Mouse (Mus musculus) left cerebral cortex, postnatal 25 days (tissue): ENCODE results near the gene Ctxn1. TPM values are rescaled to one million over a fixed set of nuclear protein-coding genes. Genes with fewer than 3 reads are reported as not detected.

Experiments
- DNase-seq, 2 experiments: peaks; one replicate each; pipeline ENCODE4 v3.0.0; 2022; ENCODE audit warnings: low spot score in 2 of 2, mixed read lengths in 1 of 2
- intact Hi-C: fragments of 180-260 bp; cut with DNase I; formaldehyde crosslinking; loops from one replicate; pipeline ENCODE4 v1.15.1; 2025
- total RNA-seq, 2 experiments: library from RNA; stranded (reverse); gene quantifications; 2 replicates each; pipeline ENCODE4 v1.2.3; 2021

The Ctxn1 gene
- total RNA-seq, 2 experiments from 2014 or later = 607 to 649 TPM

- no peak for DNase-seq
- intact Hi-C loops = no loop called here
Measured at GRCm38 (mm10) chr8:4222059-4222458, 37.0 kb downstream of the Ctxn1 start.

GRCm38 (mm10) chr8:4219617-4220016 is 39.5 kb downstream of the Ctxn1 start:
- intact Hi-C loops = loop anchor here (5.0 kb wide), 1 partner anchor 38 kb away; the partner anchor contains the start of gene Ctxn1
- peak in 1 of 2 experiments; percentile 66 for DNase-seq

- DNase-seq = peak; percentile 70 to 71
- intact Hi-C loops = loop anchor here (2.0 to 5.0 kb wide), 2 partner anchors 22 to 40 kb away; partner anchors contain the start of genes Ctxn1, Gm49320 and Map2k7
Measured at GRCm38 (mm10) chr8:4216791-4217621, 42.1 kb downstream of the Ctxn1 start, which contains the start of gene Prr36. Gene Prr36, minus strand, starts transcription at chr8:4217459.

- intact Hi-C loops = loop anchor here (2.0 to 5.0 kb wide), 2 partner anchors 23 to 41 kb away; partner anchors contain the start of genes Ctxn1, Gm49320 and Map2k7
- no peak for DNase-seq
Measured at GRCm38 (mm10) chr8:4216296-4216695, 42.8 kb downstream of the Ctxn1 start.

GRCm38 (mm10) chr8:4214006-4214980 is 44.8 kb downstream of the Ctxn1 start:
- DNase-seq = peak in 1 of 2 experiments; percentile 31
- intact Hi-C loops = no loop called here

GRCm38 (mm10) chr8:4213210-4214005 is 45.7 kb downstream of the Ctxn1 start:
- peak in 1 of 2 experiments; percentile 24 for DNase-seq
- intact Hi-C loops = no loop called here

- intact Hi-C loops = no loop called here
- no peak for DNase-seq
Measured at GRCm38 (mm10) chr8:4212809-4213209, 46.3 kb downstream of the Ctxn1 start.

GRCm38 (mm10) chr8:4211097-4211496 is 48.0 kb downstream of the Ctxn1 start:
- DNase-seq = no peak
- intact Hi-C loops = no loop called here

Other genes starting within 250 kb of the Ctxn1 start
- under 1 TPM in 1 of 2 experiments, not detected in 1; 0.48 TPM for gene Cd209f, start 153.4 kb downstream of the Ctxn1 start, total RNA-seq
- gene Cd209g, start 125.2 kb downstream of the Ctxn1 start, total RNA-seq = not detected
- 100 to 1,000 TPM; 106 to 108 TPM for gene Evi5l, start 92.7 kb downstream of the Ctxn1 start, total RNA-seq
- 10 to 100 TPM; 37.7 to 41.3 TPM for gene Prr36, start 41.8 kb downstream of the Ctxn1 start, total RNA-seq
- not detected for gene Lrrc8e, start 32.4 kb downstream of the Ctxn1 start, total RNA-seq
- gene Map2k7, start 20.5 kb downstream of the Ctxn1 start, total RNA-seq = 10 to 100 TPM; 85.7 to 87.5 TPM
- gene Gm49320, start 20.4 kb downstream of the Ctxn1 start, total RNA-seq = under 1 TPM; 0.23 to 0.57 TPM
- 1 to 10 TPM; 6.4 to 7.8 TPM for gene Tgfbr3l, start 11.1 kb downstream of the Ctxn1 start, total RNA-seq
- gene Snapc2, start 6.2 kb downstream of the Ctxn1 start, total RNA-seq = 10 to 100 TPM; 32.4 to 33.2 TPM
- gene Timm44, start 16.6 kb upstream of the Ctxn1 start, total RNA-seq = 10 to 100 TPM; 60.4 to 66.8 TPM
- 10 to 100 TPM; 21.8 to 28.1 TPM for gene Ccl25, start 65.9 kb upstream of the Ctxn1 start, total RNA-seq
- 10 to 100 TPM; 72.2 to 76.6 TPM for gene Elavl1, start 66.1 kb upstream of the Ctxn1 start, total RNA-seq
- 10 to 100 TPM; 44.6 to 50.3 TPM for gene Cers4, start 233.8 kb upstream of the Ctxn1 start, total RNA-seq